In the genomic region with DNA sequence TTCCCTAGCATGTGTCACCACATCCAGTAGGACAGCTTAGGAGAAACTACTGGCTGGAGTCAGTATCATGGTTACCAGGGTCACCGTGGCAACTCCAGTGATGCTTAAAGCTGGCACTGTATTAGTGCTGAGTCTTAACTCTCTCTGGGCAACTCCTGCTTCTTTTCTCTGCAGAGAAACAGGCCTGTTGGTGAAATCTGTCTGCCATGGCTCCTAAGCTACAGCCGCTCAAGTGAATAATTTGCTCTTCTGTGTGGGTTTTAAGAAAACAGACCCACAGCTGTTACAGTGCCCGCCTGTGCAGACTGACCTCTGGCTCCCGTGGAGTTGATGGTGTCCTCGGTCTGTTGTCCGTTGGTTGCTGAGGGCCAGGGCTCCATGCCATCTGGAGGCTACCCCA, we compare ENCODE assay signal across 10 mouse cellular contexts.
DNase-seq lines count a peak whose midpoint lies in the region; ATAC-seq and TF ChIP-seq lines count a peak whose summit lies in the region.
"Had no signal": no experiment of that assay in that cellular context is flagged by ENCODE, and none has a peak within 500 bp of the region (broad histone marks: within the 10 kb centered on the region; RNA-seq: fewer than 3 reads in every experiment).

No protein-coding gene starts in this region.

- H3K27ac ChIP-seq in embryonic facial prominence, embryonic 11.5 days (replicated peaks; ENCODE audit: low read depth, low read length), result no peak overlapping the region
- no peak overlapping the region for H3K27ac ChIP-seq in hindbrain, embryonic 14.5 days
- 0 out of 2 replicates have a peak overlapping the region, but pooled peaks have one; percentile 18 for H3K27ac ChIP-seq in midbrain, postnatal 0 days (ENCODE audit: low read depth, low read length)
- H3K27ac ChIP-seq in kidney, embryonic 16.5 days (ENCODE audit: low read length), result no peak overlapping the region

- no peak overlapping the region for H3K4me3 ChIP-seq in embryonic facial prominence, embryonic 11.5 days (ENCODE audit: low read depth, low read length)
- H3K4me3 ChIP-seq in hindbrain, embryonic 14.5 days (replicated peaks; ENCODE audit: low read length), result no peak overlapping the region
- H3K4me3 ChIP-seq in midbrain, postnatal 0 days (ENCODE audit: low read depth, low read length), result no peak overlapping the region
- no peak overlapping the region for H3K4me3 ChIP-seq in kidney, embryonic 16.5 days (ENCODE audit: low read length)

- H3K9ac ChIP-seq in embryonic facial prominence, embryonic 11.5 days (replicated peaks; ENCODE audit: low read length), result no peak overlapping the region
- no peak overlapping the region for H3K9ac ChIP-seq in hindbrain, embryonic 14.5 days
- H3K9ac ChIP-seq in midbrain, postnatal 0 days (replicated peaks; ENCODE audit: low read length, poor library complexity, severe bottlenecking), result no peak overlapping the region
- no peak overlapping the region for H3K9ac ChIP-seq in kidney, embryonic 16.5 days (replicated peaks; ENCODE audit: low read length)

- H3K4me2 ChIP-seq in embryonic facial prominence, embryonic 11.5 days (ENCODE audit: low read depth, low read length), result no peak overlapping the region
- no peak overlapping the region for H3K4me2 ChIP-seq in hindbrain, embryonic 14.5 days (replicated peaks)
- H3K4me2 ChIP-seq in midbrain, postnatal 0 days (ENCODE audit: low read depth, low read length, poor library complexity, severe bottlenecking), result no peak overlapping the region
- H3K4me2 ChIP-seq in kidney, embryonic 16.5 days (replicated peaks; ENCODE audit: low read depth, low read length), result no peak overlapping the region

- H3K36me3 ChIP-seq in embryonic facial prominence, embryonic 11.5 days (replicated peaks; ENCODE audit: control insufficient read depth, insufficient read depth, low read depth, low read length), result no peaks in the 10 kb centered on the region
- no peaks in the 10 kb centered on the region for H3K36me3 ChIP-seq in hindbrain, embryonic 14.5 days (replicated peaks; ENCODE audit: control insufficient read depth, insufficient read depth)
- no peaks in the 10 kb centered on the region for H3K36me3 ChIP-seq in midbrain, postnatal 0 days (ENCODE audit: insufficient read depth, low read length)
- no peaks in the 10 kb centered on the region for H3K36me3 ChIP-seq in kidney, embryonic 16.5 days (ENCODE audit: insufficient read depth, low read length)

- peak; percentile 31 for DNase-seq in cerebellum, adult 9-11 months
- DNase-seq in embryonic facial prominence, embryonic 11.5 days (ENCODE audit: low spot score), result no peak
- DNase-seq in hindbrain, embryonic 14.5 days (ENCODE audit: low spot score), result peak; percentile 68
- DNase-seq in midbrain, postnatal 0 days (ENCODE audit: low spot score), result peak; percentile 90
- DNase-seq in ovary, postnatal 36 days (ENCODE audit: low spot score), result no peak
- DNase-seq in kidney, adult 8-10 months, result no peak
- DNase-seq: lung, adult 18-20 months; right cerebral cortex, postnatal 25 days had no signal

- no peaks in the 10 kb centered on the region for H3K4me1 ChIP-seq in embryonic facial prominence, embryonic 11.5 days (ENCODE audit: control insufficient read depth, insufficient read depth, low read length)
- H3K4me1 ChIP-seq in hindbrain, embryonic 14.5 days (replicated peaks; ENCODE audit: control insufficient read depth, insufficient read depth, low read length), result peaks cover 37% of the 10 kb centered on the region
- H3K4me1 ChIP-seq in midbrain, postnatal 0 days (ENCODE audit: insufficient read depth, low read length), result peaks cover 11% of the 10 kb centered on the region; the same call in 1 of the 2 replicates
- H3K4me1 ChIP-seq in kidney, embryonic 16.5 days (ENCODE audit: insufficient read depth, low read length), result no peaks in the 10 kb centered on the region

- ATAC-seq in cerebellum, adult (ENCODE audit: insufficient number of reproducible peaks, low FRiP score, low TSS enrichment), result no peak
- peak; percentile 42; the same call in 1 of the 2 replicates for ATAC-seq in embryonic facial prominence, embryonic 11.5 days (replicated peaks; ENCODE audit: insufficient number of reproducible peaks, low FRiP score, low TSS enrichment, low read depth)
- peak; percentile 81 for ATAC-seq in hindbrain, embryonic 14.5 days (ENCODE audit: low FRiP score)
- ATAC-seq in midbrain, postnatal 0 days (ENCODE audit: low FRiP score), result peak; percentile 77
- ATAC-seq in kidney, embryonic 16.5 days (ENCODE audit: low FRiP score, low TSS enrichment), result no peak

- TF ChIP-seq CTCF in midbrain, postnatal 0 days (IDR thresholded peaks at IDR 0.05), result no peak

- WGBS in embryonic facial prominence, embryonic 11.5 days, result 82% methylated on average over 6 of the region's 6 CpGs
- WGBS in hindbrain, embryonic 14.5 days, result 29% methylated on average over 6 of the region's 6 CpGs
- WGBS in midbrain, postnatal 0 days, result 38% methylated on average over 6 of the region's 6 CpGs
- WGBS in kidney, embryonic 16.5 days, result 54% methylated on average over 6 of the region's 6 CpGs

- H3K27me3 ChIP-seq in embryonic facial prominence, embryonic 11.5 days (ENCODE audit: control insufficient read depth, insufficient read depth, low read length), result no peaks in the 10 kb centered on the region
- no peaks in the 10 kb centered on the region for H3K27me3 ChIP-seq in hindbrain, embryonic 14.5 days (ENCODE audit: control insufficient read depth, insufficient read depth, low read length)
- no peaks in the 10 kb centered on the region for H3K27me3 ChIP-seq in midbrain, postnatal 0 days (ENCODE audit: insufficient read depth, low read length)
- H3K27me3 ChIP-seq in kidney, embryonic 16.5 days (ENCODE audit: insufficient read depth, low read length), result no peaks in the 10 kb centered on the region

- no peaks in the 10 kb centered on the region for H3K9me3 ChIP-seq in embryonic facial prominence, embryonic 11.5 days (replicated peaks; ENCODE audit: control insufficient read depth, low read length)
- no peaks in the 10 kb centered on the region for H3K9me3 ChIP-seq in hindbrain, embryonic 14.5 days (ENCODE audit: control insufficient read depth, low read length)
- H3K9me3 ChIP-seq in midbrain, postnatal 0 days (ENCODE audit: low read length), result no peaks in the 10 kb centered on the region
- H3K9me3 ChIP-seq in kidney, embryonic 16.5 days (ENCODE audit: low read length), result no peaks in the 10 kb centered on the region

Comparison
In these comparisons a context has a peak if more than half of its experiments do, and no peak if none do; other contexts are left out.
1. DNase-seq: peak in cerebellum, adult 9-11 months (single experiment), hindbrain, embryonic 14.5 days (single experiment) and midbrain, postnatal 0 days (single experiment); none in embryonic facial prominence, embryonic 11.5 days (single experiment), ovary, postnatal 36 days (single experiment) and kidney, adult 8-10 months (0 of 2).
2. ATAC-seq: peak in embryonic facial prominence, embryonic 11.5 days (single experiment), hindbrain, embryonic 14.5 days (single experiment) and midbrain, postnatal 0 days (single experiment); none in cerebellum, adult (single experiment) and kidney, embryonic 16.5 days (single experiment).